Mouse (Mus musculus) lung, embryonic 14.5 days (tissue): ENCODE results near the gene Rwdd1. TPM values are rescaled to one million over a fixed set of nuclear protein-coding genes. Genes with fewer than 3 reads are reported as not detected.

ENCODE experiments used
- ATAC-seq: fragments of 200-750 bp; cut with Nextera tagmentation; 2 replicates; pipeline ENCODE4 v1.8.0; 2017; ENCODE audit warnings: mild to moderate bottlenecking, moderate TSS enrichment, moderate library complexity; ENCODE audit not compliant: insufficient read depth
- DNase-seq: peaks from one replicate; pipeline ENCODE4 v3.0.0-alpha.2; 2015
- H3K27ac ChIP-seq: fragments of 300-500 bp; sonication (generic); 2 replicates; pipeline ENCODE4 v1.5.1; 2014; ENCODE audit warnings: low read depth, mild to moderate bottlenecking, moderate library complexity
- H3K27me3 ChIP-seq: fragments of 300-500 bp; sonication (generic); 2 replicates; pipeline ENCODE4 v1.6.1; 2014; ENCODE audit warnings: low read length, control low read depth; ENCODE audit not compliant: insufficient read depth
- H3K36me3 ChIP-seq: fragments of 300-500 bp; sonication (generic); 2 replicates; pipeline ENCODE4 v1.6.1; 2014; ENCODE audit warnings: control low read depth; ENCODE audit not compliant: insufficient read depth
- H3K4me1 ChIP-seq: fragments of 300-500 bp; sonication (generic); 2 replicates; pipeline ENCODE4 v1.6.1; 2014; ENCODE audit warnings: antibody characterized with exemption, control low read depth; ENCODE audit not compliant: insufficient read depth
- H3K4me2 ChIP-seq: fragments of 300-500 bp; sonication (generic); 2 replicates; pipeline ENCODE4 v1.6.1; 2014; ENCODE audit warnings: mild to moderate bottlenecking
- H3K4me3 ChIP-seq: fragments of 300-500 bp; sonication (generic); 2 replicates; pipeline ENCODE4 v1.5.1; 2014; ENCODE audit warnings: low read depth, low read length
- H3K9ac ChIP-seq: fragments of 300-500 bp; sonication (generic); 2 replicates; pipeline ENCODE4 v1.6.1; 2014
- H3K9me3 ChIP-seq: fragments of 300-500 bp; sonication (generic); 2 replicates; pipeline ENCODE4 v1.6.1; 2016; ENCODE audit warnings: low read depth, low read length, control low read depth
- CTCF ChIP-seq: IDR thresholded peaks from 2 replicates; pipeline ENCODE4 v1.5.1; 2016; ENCODE audit warnings: antibody characterized with exemption, low read depth
- WGBS: fragments of 180-500 bp; shearing (Covaris S2); extraction: QIAGEN DNeasy Blood & Tissue Kit; methylation state at CpG from one replicate; pipeline ENCODE4 v1.1.7; 2014; 5-methylcytosine and 5-hydroxymethylcytosine counted together
- polyA plus RNA-seq: library from polyadenylated mRNA; unstranded; fragments of >200 nt; fragmentation: Nextera tagmentation; extraction: Ambion mirVana; gene quantifications from 2 replicates; pipeline ENCODE4 v1.2.1, GENCODE M21; 2014

The Rwdd1 gene
- polyA plus RNA-seq, 1 experiment from 2014 or later = 136 TPM

GRCm38 (mm10) chr10:33974781-33975494 lies 44.5 kb downstream of the Rwdd1 start:
- no peaks in the 10 kb centered on the region for H3K36me3 ChIP-seq
- H3K4me1 ChIP-seq = no peaks in the 10 kb centered on the region
- H3K9me3 ChIP-seq = no peaks in the 10 kb centered on the region; the same call in 1 of the 2 replicates
- TF ChIP-seq CTCF = no peak
- DNase-seq = peak; percentile 56
- no peak overlapping the region for H3K27ac ChIP-seq
- no peak overlapping the region for H3K9ac ChIP-seq
- no peak overlapping the region for H3K4me3 ChIP-seq
- no peaks in the 10 kb centered on the region for H3K27me3 ChIP-seq
- ATAC-seq = peak; percentile 70
- H3K4me2 ChIP-seq = no peak overlapping the region
- WGBS = 55% methylated on average over 7 of the region's 7 CpGs

- no peak for DNase-seq
- Histone ChIP-seq H3K4me3 (no peak overlapping the region), H3K36me3 (peaks cover 15% of the 10 kb centered on the region), H3K4me1 (no peaks in the 10 kb centered on the region), H3K9ac (no peak overlapping the region), H3K27me3 (no peaks in the 10 kb centered on the region), H3K4me2 (no peak overlapping the region), H3K9me3 (no peaks in the 10 kb centered on the region), H3K27ac (no peak overlapping the region)
- ATAC-seq = no peak
- no peak for TF ChIP-seq CTCF
- WGBS = 67% methylated on average over 3 of the region's 3 CpGs
Measured at GRCm38 (mm10) chr10:33952509-33952908, 66.9 kb downstream of the Rwdd1 start.

- no peaks in the 10 kb centered on the region for H3K4me1 ChIP-seq
- ATAC-seq = peak; percentile 99
- H3K9ac ChIP-seq = peak within 1 kb of the TSS; percentile 93
- H3K4me2 ChIP-seq = peak within 1 kb of the TSS; percentile 83
- DNase-seq = peak; percentile 94
- peaks cover 19% of the 10 kb centered on the region for H3K36me3 ChIP-seq
- TF ChIP-seq CTCF = no peak
- no peaks in the 10 kb centered on the region for H3K27me3 ChIP-seq
- H3K27ac ChIP-seq = peak within 1 kb of the TSS; percentile 79
- no peaks in the 10 kb centered on the region for H3K9me3 ChIP-seq
- H3K4me3 ChIP-seq = peak within 1 kb of the TSS; percentile 77
- WGBS = 3% methylated on average over 42 of the region's 42 CpGs
Measured at GRCm38 (mm10) chr10:33950803-33951583, 68.4 kb downstream of the Rwdd1 start, which contains the start of gene Zup1. TSS of gene Zup1 (minus strand) at chr10:33951269.

Other genes with a start within 250 kb of the Rwdd1 start
- gene Sult3a2, start 232.9 kb downstream of the Rwdd1 start, polyA plus RNA-seq = not detected in 2 replicates
- not detected in 2 replicates for gene Sult3a1, start 161.9 kb downstream of the Rwdd1 start, polyA plus RNA-seq
- 0.09 and 0.32 TPM in 2 replicates for gene Rsph4a, start 114.5 kb downstream of the Rwdd1 start, polyA plus RNA-seq
- 19.3 and 20.8 TPM in 2 replicates for gene Zup1, start 68.4 kb downstream of the Rwdd1 start, polyA plus RNA-seq
- not detected in 2 replicates for gene Trappc3l, start 18.0 kb upstream of the Rwdd1 start, polyA plus RNA-seq
- not detected in 2 replicates for gene Calhm4, start 24.7 kb upstream of the Rwdd1 start, polyA plus RNA-seq
- 0.70 and 0.96 TPM in 2 replicates for gene Calhm5, start 76.9 kb upstream of the Rwdd1 start, polyA plus RNA-seq
- gene Calhm6, start 108.4 kb upstream of the Rwdd1 start, polyA plus RNA-seq = 1.2 and 1.5 TPM in 2 replicates
- gene Dse, start 188.1 kb upstream of the Rwdd1 start, polyA plus RNA-seq = 40.9 and 41.4 TPM in 2 replicates